Mouse (Mus musculus) MEL (cell line): Measurements from ENCODE around the gene Rrh. TPM values are rescaled to one million over a fixed set of nuclear protein-coding genes. Genes with fewer than 3 reads are reported as not detected.

Source experiments
- DNase-seq: peaks from one replicate; pipeline ENCODE4 v3.0.0; 2011; ENCODE audit warnings: low read depth, low spot score
- H3K27ac ChIP-seq: 2 replicates; pipeline ENCODE4 v1.5.1; 2012; ENCODE audit warnings: low read depth, mild to moderate bottlenecking, control low read depth, low read length, moderate library complexity; ENCODE audit not compliant: control insufficient read depth
- H3K27me3 ChIP-seq, 2 experiments: fragments of 150-350 bp in 1 of 2; sonication (generic) in 1 of 2; 2 replicates each; pipeline ENCODE4 v1.6.1; 2012; ENCODE audit warnings: low read length in 2 of 2, mild to moderate bottlenecking in 2 of 2, improper control_type of control experiment in 1 of 2, moderate library complexity in 1 of 2; ENCODE audit not compliant: insufficient read depth in 2 of 2, control insufficient read depth in 1 of 2
- H3K36me3 ChIP-seq, 2 experiments: 2 replicates each; pipeline ENCODE4 v1.6.1; 2012 to 2014; ENCODE audit warnings: low read length in 2 of 2, improper control_type of control experiment in 1 of 2, inconsistent platforms in 1 of 2, mild to moderate bottlenecking in 1 of 2; ENCODE audit not compliant: insufficient read depth in 2 of 2, control insufficient read depth in 1 of 2
- H3K4me1 ChIP-seq, 2 experiments: fragments of 150-350 bp in 1 of 2; sonication (generic) in 1 of 2; 2 replicates each; pipeline ENCODE4 v1.6.1; 2012; ENCODE audit warnings: low read length in 2 of 2, improper control_type of control experiment in 1 of 2, mild to moderate bottlenecking in 1 of 2; ENCODE audit not compliant: insufficient read depth in 2 of 2, control insufficient read depth in 1 of 2
- H3K4me3 ChIP-seq, 2 experiments: fragments of 150-350 bp in 1 of 2; sonication (generic) in 1 of 2; 2 replicates each; pipeline ENCODE4 v1.5.1; 2012; ENCODE audit warnings: low read depth in 2 of 2, low read length in 2 of 2, mild to moderate bottlenecking in 2 of 2, moderate library complexity in 2 of 2, control low read depth in 1 of 2, improper control_type of control experiment in 1 of 2; ENCODE audit not compliant: control insufficient read depth in 1 of 2, insufficient read depth in 1 of 2
- H3K79me2 ChIP-seq: 2 replicates; pipeline ENCODE4 v1.6.1; 2012; ENCODE audit warnings: mild to moderate bottlenecking, low read length, moderate library complexity; ENCODE audit not compliant: control insufficient read depth, poor library complexity, insufficient read depth
- H3K9ac ChIP-seq: 2 replicates; pipeline ENCODE4 v1.6.1; 2012; ENCODE audit warnings: low read depth, mild to moderate bottlenecking, control low read depth, low read length, moderate library complexity; ENCODE audit not compliant: control insufficient read depth, poor library complexity, severe bottlenecking
- H3K9me3 ChIP-seq: fragments of 150-350 bp; sonication (generic); replicated peaks from 2 replicates; pipeline ENCODE4 v1.6.1; 2012; ENCODE audit warnings: mild to moderate bottlenecking, low read length, improper control_type of control experiment, moderate library complexity; ENCODE audit not compliant: insufficient read depth
- BHLHE40 ChIP-seq: IDR thresholded peaks from 2 replicates; pipeline ENCODE4 v1.6.1; 2012; ENCODE audit warnings: low read depth, mild to moderate bottlenecking, inconsistent platforms, low read length, improper control_type of control experiment, borderline replicate concordance
- CTCF ChIP-seq, 3 experiments: IDR thresholded peaks in 2 of 3; conservative IDR thresholded peaks in 1 of 3; 2 replicates each; pipeline ENCODE4 v1.5.1; 2011 to 2012; ENCODE audit warnings: low read length in 3 of 3, low read depth in 2 of 3, mild to moderate bottlenecking in 2 of 3, improper control_type of control experiment in 1 of 3, inconsistent platforms in 1 of 3, mixed read lengths in 1 of 3, moderate library complexity in 1 of 3; ENCODE audit not compliant: control insufficient read depth in 1 of 3, insufficient read depth in 1 of 3, poor library complexity in 1 of 3, severe bottlenecking in 1 of 3
- EP300 ChIP-seq, 2 experiments: IDR thresholded peaks; 2 replicates each; pipeline ENCODE4 v1.6.1; 2011; ENCODE audit warnings: improper control_type of control experiment in 2 of 2, low read length in 2 of 2, low read depth in 1 of 2, mild to moderate bottlenecking in 1 of 2
- ETS1 ChIP-seq: IDR thresholded peaks from 2 replicates; pipeline ENCODE4 v1.6.1; 2012; ENCODE audit warnings: low read depth, mild to moderate bottlenecking, inconsistent platforms, low read length, improper control_type of control experiment, moderate library complexity
- GABPA ChIP-seq: IDR thresholded peaks from 2 replicates; pipeline ENCODE4 v1.6.1; 2012; ENCODE audit warnings: low read depth, mild to moderate bottlenecking, inconsistent platforms, low read length, improper control_type of control experiment, moderate library complexity
- HCFC1 ChIP-seq: IDR thresholded peaks from 2 replicates; pipeline ENCODE4 v1.6.1; 2012; ENCODE audit warnings: low read depth, mild to moderate bottlenecking, inconsistent platforms, low read length, improper control_type of control experiment, moderate library complexity
- JUND ChIP-seq: IDR thresholded peaks from 2 replicates; pipeline ENCODE4 v1.6.1; 2011; ENCODE audit warnings: low read depth, mild to moderate bottlenecking, improper control_type of control experiment, low read length
- KAT2A ChIP-seq: conservative IDR thresholded peaks from 2 replicates; pipeline ENCODE4 v1.6.1; 2012; ENCODE audit warnings: low read depth, low read length, improper control_type of control experiment, inconsistent platforms
- MAX ChIP-seq: IDR thresholded peaks from 2 replicates; pipeline ENCODE4 v1.6.1; 2011; ENCODE audit warnings: low read length, improper control_type of control experiment
- MAZ ChIP-seq: IDR thresholded peaks from 2 replicates; pipeline ENCODE4 v1.6.1; 2012; ENCODE audit warnings: low read depth, mild to moderate bottlenecking, inconsistent platforms, low read length, improper control_type of control experiment
- MXI1 ChIP-seq: IDR thresholded peaks from 2 replicates; pipeline ENCODE4 v1.6.1; 2011; ENCODE audit warnings: mild to moderate bottlenecking, low read depth, low read length, improper control_type of control experiment
- MYB ChIP-seq: IDR thresholded peaks from 2 replicates; pipeline ENCODE4 v1.6.1; 2011; ENCODE audit warnings: mild to moderate bottlenecking, low read depth, low read length, improper control_type of control experiment
- MYC ChIP-seq: IDR thresholded peaks from 2 replicates; pipeline ENCODE4 v1.6.1; 2011; ENCODE audit warnings: low read depth, mild to moderate bottlenecking, low read length, improper control_type of control experiment, moderate library complexity
- NRF1 ChIP-seq: IDR thresholded peaks from 2 replicates; pipeline ENCODE4 v1.6.1; 2014; ENCODE audit warnings: low read depth, mild to moderate bottlenecking, inconsistent platforms, low read length, improper control_type of control experiment, moderate library complexity; ENCODE audit not compliant: poor library complexity, insufficient read depth, severe bottlenecking
- POLR2AphosphoS2 ChIP-seq: IDR thresholded peaks from 2 replicates; pipeline ENCODE4 v1.6.1; 2011; ENCODE audit warnings: low read length, improper control_type of control experiment
- POLR2AphosphoS5 ChIP-seq: IDR thresholded peaks from 2 replicates; pipeline ENCODE4 v1.6.1; 2012; ENCODE audit warnings: low read depth, borderline replicate concordance, mild to moderate bottlenecking, inconsistent platforms, low read length, moderate library complexity, mixed read lengths
- RAD21 ChIP-seq: IDR thresholded peaks from 2 replicates; pipeline ENCODE4 v1.6.1; 2011; ENCODE audit warnings: mild to moderate bottlenecking, low read depth, low read length, improper control_type of control experiment
- RCOR1 ChIP-seq: IDR thresholded peaks from 2 replicates; pipeline ENCODE4 v1.6.1; 2012; ENCODE audit warnings: low read depth, mild to moderate bottlenecking, inconsistent platforms, low read length, improper control_type of control experiment
- SIN3A ChIP-seq: IDR thresholded peaks from 2 replicates; pipeline ENCODE4 v1.6.1; 2012; ENCODE audit warnings: low read length, improper control_type of control experiment, inconsistent platforms
- SMC3 ChIP-seq: IDR thresholded peaks from 2 replicates; pipeline ENCODE4 v1.6.1; 2011; ENCODE audit warnings: low read depth, low read length, improper control_type of control experiment
- TBP ChIP-seq: IDR thresholded peaks from 2 replicates; pipeline ENCODE4 v1.8.0; 2011; ENCODE audit warnings: low read depth, low read length, improper control_type of control experiment
- TCF12 ChIP-seq: IDR thresholded peaks from 2 replicates; pipeline ENCODE4 v1.6.1; 2014; ENCODE audit warnings: low read depth, mild to moderate bottlenecking, inconsistent platforms, low read length, improper control_type of control experiment, moderate library complexity
- UBTF ChIP-seq: IDR thresholded peaks from 2 replicates; pipeline ENCODE4 v1.6.1; 2012; ENCODE audit warnings: low read depth, mild to moderate bottlenecking, inconsistent platforms, low read length, improper control_type of control experiment, moderate library complexity, borderline replicate concordance; ENCODE audit not compliant: insufficient read depth
- USF2 ChIP-seq, 2 experiments: IDR thresholded peaks; 2 replicates each; pipeline ENCODE4 v1.6.1; 2011 to 2012; ENCODE audit warnings: improper control_type of control experiment in 2 of 2, low read length in 2 of 2, borderline replicate concordance in 1 of 2, inconsistent platforms in 1 of 2, low read depth in 1 of 2, mild to moderate bottlenecking in 1 of 2; ENCODE audit not compliant: insufficient read depth in 1 of 2
- ZC3H11A ChIP-seq: IDR thresholded peaks from 2 replicates; pipeline ENCODE4 v1.6.1; 2012; ENCODE audit warnings: low read depth, mild to moderate bottlenecking, inconsistent platforms, low read length, improper control_type of control experiment
- ZMIZ1 ChIP-seq: IDR thresholded peaks from 2 replicates; pipeline ENCODE4 v1.6.1; 2012; ENCODE audit warnings: low read depth, mild to moderate bottlenecking, inconsistent platforms, low read length, improper control_type of control experiment, moderate library complexity
- polyA plus RNA-seq, 2 experiments: library from polyadenylated mRNA; stranded (reverse) in 1 of 2; unstranded in 1 of 2; fragments of >175 nt in 1 of 2; fragments of >200 nt in 1 of 2; gene quantifications; 2 replicates each; pipeline versions ENCODE4 v1.2.1 to v1.2.4; 2012; ENCODE audit warnings: low replicate concordance in 2 of 2, low read depth in 1 of 2; ENCODE audit not compliant: insufficient read length in 2 of 2, insufficient read depth in 1 of 2, missing spikeins in 1 of 2
- total RNA-seq: library from RNA; depleted of rRNA; stranded (reverse); fragments of 300-350 nt; gene quantifications from 2 replicates; pipeline ENCODE4 v1.2.3, GENCODE M21; 2012; rRNA removed

The Rrh gene
- total RNA-seq (0.19 TPM in 1 of 2 replicates, not detected in the other), polyA plus RNA-seq (under 1 TPM in 1 of 2 experiments, not detected in 1; 0.11 TPM)

GRCm38 (mm10) chr3:129822206-129822775 lies at the start of gene Rrh:
Rrh (minus strand) TSS chr3:129822587.
- no peak for DNase-seq
- Histone ChIP-seq H3K4me1 (no peaks in the 10 kb centered on the region), H3K9me3 (no peaks in the 10 kb centered on the region), H3K36me3 (no peaks in the 10 kb centered on the region; a peak in 1 of 4 replicates), H3K79me2 (peaks cover 1% of the 10 kb centered on the region), H3K27me3 (no peaks in the 10 kb centered on the region), H3K4me3 (no peak within 1 kb of the TSS), H3K9ac (no peak within 1 kb of the TSS), H3K27ac (no peak within 1 kb of the TSS)
- TF ChIP-seq TCF12, result no peak
- TF ChIP-seq MXI1, result no peak
- TF ChIP-seq EP300 (IDR thresholded peaks at IDR 0.05; ENCODE audit: low read depth in 1 of 2, low read length in 2 of 2), result no peak
- no peak for TF ChIP-seq HCFC1
- TF ChIP-seq MYC, result no peak
- TF ChIP-seq POLR2AphosphoS2, result no peak
- no peak for TF ChIP-seq MAZ
- TF ChIP-seq MAX, result no peak
- no peak for TF ChIP-seq BHLHE40
- no peak for TF ChIP-seq ZMIZ1
- TF ChIP-seq RCOR1, result no peak
- no peak for TF ChIP-seq USF2 (IDR thresholded peaks at IDR 0.05; ENCODE audit: borderline replicate concordance in 1 of 2, insufficient read depth in 1 of 2, low read depth in 1 of 2, low read length in 2 of 2)
- TF ChIP-seq NRF1, result no peak
- TF ChIP-seq KAT2A, result no peak
- TF ChIP-seq GABPA, result no peak
- TF ChIP-seq MYB, result no peak
- TF ChIP-seq POLR2AphosphoS5, result no peak
- TF ChIP-seq ZC3H11A, result no peak

- no peaks in the 10 kb centered on the region for H3K27me3 ChIP-seq
- H3K9me3 ChIP-seq, result no peaks in the 10 kb centered on the region
- H3K36me3 ChIP-seq, result peaks cover 0 to 2% of the 10 kb centered on the region in 2 experiments; a peak in 1 of 4 replicates
- H3K27ac ChIP-seq, result peak overlapping the region; percentile 51
- TF ChIP-seq EP300 (IDR thresholded peaks at IDR 0.05; ENCODE audit: low read depth in 1 of 2, low read length in 2 of 2) (no peak), ZC3H11A (peak; percentile 55), JUND (0 out of 2 replicates have a peak, but pooled peaks have one; percentile 31), MAZ (0 out of 2 replicates have a peak, but pooled peaks have one; percentile 48), CTCF (IDR thresholded peaks at IDR 0.05 in 2 of 3, conservative IDR thresholded peaks at IDR 0.05 in 1 of 3; ENCODE audit: control insufficient read depth in 1 of 3, insufficient read depth in 1 of 3, low read depth in 2 of 3, low read length in 3 of 3, poor library complexity in 1 of 3, severe bottlenecking in 1 of 3) (peak; percentile 91 to 97 (median 96)), ETS1 (no peak), MYB (no peak), SIN3A (peak; percentile 39), UBTF (no peak), SMC3 (peak; percentile 81), ZMIZ1 (no peak), MYC (peak; percentile 46; the same call in 1 of the 2 replicates), MAX (peak; percentile 24; the same call in 1 of the 2 replicates), RCOR1 (no peak), TCF12 (0 out of 2 replicates have a peak, but pooled peaks have one; percentile 30), TBP (0 out of 2 replicates have a peak, but pooled peaks have one; percentile 14), RAD21 (peak; percentile 84)
- H3K4me1 ChIP-seq, result no peaks in the 10 kb centered on the region
- no peaks in the 10 kb centered on the region for H3K79me2 ChIP-seq
- DNase-seq, result peak; percentile 91
- peak overlapping the region; percentile 72 for H3K9ac ChIP-seq
- H3K4me3 ChIP-seq, result peak overlapping the region; percentile 50 to 67
These were observed 41.3 kb upstream of the Rrh start for GRCm38 (mm10) chr3:129863698-129864097.
